In genomic region chr13:37854455-37855220, GRCm38 (mm10) we compare ENCODE assay signal across 8 mouse cellular contexts.
DNase-seq lines count a peak whose midpoint lies in the region; ATAC-seq and TF ChIP-seq lines count a peak whose summit lies in the region.

No protein-coding gene starts in this region.

- H3K4me3 ChIP-seq in MEL (ENCODE audit: control insufficient read depth in 1 of 2, insufficient read depth in 1 of 2, low read depth in 2 of 2, low read length in 2 of 2): peak overlapping the region; percentile 49 to 50
- H3K4me3 ChIP-seq in forebrain, postnatal 0 days (ENCODE audit: low read depth, low read length): peak overlapping the region; percentile 24; the same call in 1 of the 2 replicates
- H3K4me3 ChIP-seq in liver, embryonic 13.5 days (replicated peaks): peak overlapping the region; percentile 62
- peak overlapping the region; percentile 8; the same call in 1 of the 2 replicates for H3K4me3 ChIP-seq in stomach, embryonic 14.5 days (ENCODE audit: low read depth, low read length)

- ATAC-seq in forebrain, postnatal 0 days: no peak
- ATAC-seq in liver, embryonic 13.5 days (ENCODE audit: low read depth): no peak
- no peak for ATAC-seq in stomach, embryonic 14.5 days (ENCODE audit: insufficient number of reproducible peaks, insufficient read depth, low FRiP score, low read depth)

- peaks cover 0 to 46% of the 10 kb centered on the region in 2 experiments; a peak in 2 of 4 replicates for H3K36me3 ChIP-seq in MEL (ENCODE audit: control insufficient read depth in 1 of 2, insufficient read depth in 2 of 2, low read length in 2 of 2)
- H3K36me3 ChIP-seq in forebrain, postnatal 0 days (ENCODE audit: insufficient read depth): no peaks in the 10 kb centered on the region
- no peaks in the 10 kb centered on the region for H3K36me3 ChIP-seq in liver, embryonic 13.5 days
- no peaks in the 10 kb centered on the region for H3K36me3 ChIP-seq in stomach, embryonic 14.5 days (ENCODE audit: control insufficient read depth, insufficient read depth, low read length)

- no peaks in the 10 kb centered on the region for H3K27me3 ChIP-seq in MEL (ENCODE audit: control insufficient read depth in 1 of 2, insufficient read depth in 2 of 2, low read length in 2 of 2)
- H3K27me3 ChIP-seq in forebrain, postnatal 0 days (ENCODE audit: insufficient read depth, low read length): peaks cover 5% of the 10 kb centered on the region; the same call in 1 of the 2 replicates
- no peaks in the 10 kb centered on the region for H3K27me3 ChIP-seq in liver, embryonic 13.5 days
- no peaks in the 10 kb centered on the region for H3K27me3 ChIP-seq in stomach, embryonic 14.5 days (ENCODE audit: control insufficient read depth, insufficient read depth, low read length)

- TF ChIP-seq RAD21 in MEL (IDR thresholded peaks at IDR 0.05; ENCODE audit: low read depth, low read length): no peak

- H3K79me2 ChIP-seq in MEL (ENCODE audit: control insufficient read depth, insufficient read depth, low read length, poor library complexity): peaks cover 35% of the 10 kb centered on the region

- H3K27ac ChIP-seq in MEL (ENCODE audit: control insufficient read depth, low read depth, low read length): peak overlapping the region; percentile 95
- no peak overlapping the region for H3K27ac ChIP-seq in forebrain, postnatal 0 days (ENCODE audit: low read depth, low read length)
- peak overlapping the region; percentile 93 for H3K27ac ChIP-seq in liver, embryonic 13.5 days
- H3K27ac ChIP-seq in stomach, embryonic 14.5 days (ENCODE audit: low read length): peak overlapping the region; percentile 77

- peak; percentile 42 to 71 for TF ChIP-seq EP300 in MEL (IDR thresholded peaks at IDR 0.05; ENCODE audit: low read depth in 1 of 2, low read length in 2 of 2)

- peaks cover 38% of the 10 kb centered on the region in 2 experiments for H3K4me1 ChIP-seq in MEL (ENCODE audit: control insufficient read depth in 1 of 2, insufficient read depth in 2 of 2, low read length in 2 of 2)
- no peaks in the 10 kb centered on the region for H3K4me1 ChIP-seq in forebrain, postnatal 0 days (ENCODE audit: insufficient read depth)
- H3K4me1 ChIP-seq in liver, embryonic 13.5 days (replicated peaks): peaks cover 88% of the 10 kb centered on the region
- peaks cover 38% of the 10 kb centered on the region for H3K4me1 ChIP-seq in stomach, embryonic 14.5 days (ENCODE audit: control insufficient read depth, insufficient read depth, low read length)

- no peak for TF ChIP-seq CTCF in MEL (IDR thresholded peaks at IDR 0.05 in 2 of 3, conservative IDR thresholded peaks at IDR 0.05 in 1 of 3; ENCODE audit: control insufficient read depth in 1 of 3, insufficient read depth in 1 of 3, low read depth in 2 of 3, low read length in 3 of 3, poor library complexity in 1 of 3, severe bottlenecking in 1 of 3)
- no peak for TF ChIP-seq CTCF in forebrain, postnatal 0 days (IDR thresholded peaks at IDR 0.05; ENCODE audit: low read depth)

- peak overlapping the region; percentile 84 for H3K9ac ChIP-seq in MEL (ENCODE audit: control insufficient read depth, low read depth, low read length, poor library complexity, severe bottlenecking)
- H3K9ac ChIP-seq in forebrain, postnatal 0 days: no peak overlapping the region
- H3K9ac ChIP-seq in liver, embryonic 13.5 days: peak overlapping the region; percentile 81
- peak overlapping the region; percentile 21; the same call in 1 of the 2 replicates for H3K9ac ChIP-seq in stomach, embryonic 14.5 days (replicated peaks; ENCODE audit: low read depth, low read length)

- DNase-seq in embryo, embryonic 10.5 days (ENCODE audit: low spot score): peak; percentile 47
- DNase-seq in embryo, embryonic 9.5 days (ENCODE audit: extremely low spot score): no peak
- DNase-seq in MEL (ENCODE audit: low read depth, low spot score): peak; percentile 91
- no peak for DNase-seq in forebrain, postnatal 0 days
- DNase-seq in liver, embryonic 13.5 days: no peak
- DNase-seq in adrenal gland, postnatal 14 days: no peak
- no peak for DNase-seq in kidney, postnatal 14 days

- H3K4me2 ChIP-seq in forebrain, postnatal 0 days (ENCODE audit: low read depth): peak overlapping the region; percentile 41
- H3K4me2 ChIP-seq in liver, embryonic 13.5 days: peak overlapping the region; percentile 95
- H3K4me2 ChIP-seq in stomach, embryonic 14.5 days (replicated peaks; ENCODE audit: low read depth, low read length): peak overlapping the region; percentile 41

- 11% methylated on average over 14 of the region's 14 CpGs for WGBS in forebrain, postnatal 0 days
- WGBS in liver, embryonic 13.5 days (ENCODE audit: insufficient replicate concordance): 6% methylated on average over 14 of the region's 14 CpGs
- WGBS in stomach, embryonic 14.5 days: 33% methylated on average over 14 of the region's 14 CpGs

- no peaks in the 10 kb centered on the region for H3K9me3 ChIP-seq in MEL (replicated peaks; ENCODE audit: insufficient read depth, low read length)
- no peaks in the 10 kb centered on the region for H3K9me3 ChIP-seq in forebrain, postnatal 0 days (ENCODE audit: low read length)
- no peaks in the 10 kb centered on the region for H3K9me3 ChIP-seq in liver, embryonic 13.5 days (replicated peaks)
- no peaks in the 10 kb centered on the region for H3K9me3 ChIP-seq in stomach, embryonic 14.5 days (ENCODE audit: control insufficient read depth, low read depth, low read length)

- TF ChIP-seq POLR2A in MEL (IDR thresholded peaks at IDR 0.05; ENCODE audit: control insufficient read depth in 1 of 2, insufficient read depth in 1 of 2, low read depth in 1 of 2, low read length in 2 of 2, poor library complexity in 1 of 2): peak; percentile 35 to 85; a peak in 3 of 4 replicates

TF ChIP-seq in MEL, 35 proteins besides CTCF, POLR2A, EP300 and RAD21:
- TF ChIP-seq MAFK (IDR thresholded peaks at IDR 0.05; ENCODE audit: borderline replicate concordance, low read depth, low read length): 0 out of 2 replicates have a peak, but pooled peaks have one; percentile 18
- 0 out of 2 replicates have a peak, but pooled peaks have one; percentile 10 for TF ChIP-seq SMC3 (IDR thresholded peaks at IDR 0.05; ENCODE audit: low read depth, low read length)
- 0 out of 2 replicates have a peak, but pooled peaks have one; percentile 67 for TF ChIP-seq UBTF (IDR thresholded peaks at IDR 0.05; ENCODE audit: borderline replicate concordance, insufficient read depth, low read depth, low read length)
- peak; percentile 97 for TF ChIP-seq TBP (IDR thresholded peaks at IDR 0.05; ENCODE audit: low read depth, low read length)
- TF ChIP-seq POLR2AphosphoS5 (IDR thresholded peaks at IDR 0.05; ENCODE audit: borderline replicate concordance, low read depth, low read length): no peak
- no peak for TF ChIP-seq ZKSCAN1 (IDR thresholded peaks at IDR 0.05; ENCODE audit: low read depth, low read length)
- TF ChIP-seq POLR2AphosphoS2 (IDR thresholded peaks at IDR 0.05; ENCODE audit: low read length): peak; percentile 88
- peak; percentile 12; the same call in 1 of the 2 replicates for TF ChIP-seq MXI1 (IDR thresholded peaks at IDR 0.05; ENCODE audit: low read depth, low read length)
- TF ChIP-seq ZMIZ1 (IDR thresholded peaks at IDR 0.05; ENCODE audit: low read depth, low read length): peak; percentile 99
- TF ChIP-seq MYB (IDR thresholded peaks at IDR 0.05; ENCODE audit: low read depth, low read length): peak; percentile 94
- no peak for TF ChIP-seq BHLHE40 (IDR thresholded peaks at IDR 0.05; ENCODE audit: borderline replicate concordance, low read depth, low read length)
- no peak for TF ChIP-seq NRF1 (IDR thresholded peaks at IDR 0.05; ENCODE audit: insufficient read depth, low read depth, low read length, poor library complexity, severe bottlenecking)
- 0 out of 2 replicates have a peak, but pooled peaks have one; percentile 5 for TF ChIP-seq ELF1 (IDR thresholded peaks at IDR 0.05; ENCODE audit: low read depth, low read length)
- peak; percentile 25; the same call in 1 of the 2 replicates for TF ChIP-seq MYC (IDR thresholded peaks at IDR 0.05; ENCODE audit: low read depth, low read length)
- no peak for TF ChIP-seq GABPA (IDR thresholded peaks at IDR 0.05; ENCODE audit: low read depth, low read length)
- peak; percentile 78 for TF ChIP-seq SIN3A (IDR thresholded peaks at IDR 0.05; ENCODE audit: low read length)
- TF ChIP-seq CHD1 (IDR thresholded peaks at IDR 0.05; ENCODE audit: low read depth, low read length): peak; percentile 82
- TF ChIP-seq JUND (IDR thresholded peaks at IDR 0.05; ENCODE audit: low read depth, low read length): 0 out of 2 replicates have a peak, but pooled peaks have one; percentile 46
- peak; percentile 98 for TF ChIP-seq ZNF384 (IDR thresholded peaks at IDR 0.05; ENCODE audit: low read depth, low read length)
- 0 out of 2 replicates have a peak, but pooled peaks have one; percentile 25 for TF ChIP-seq HCFC1 (IDR thresholded peaks at IDR 0.05; ENCODE audit: low read depth, low read length)
- TF ChIP-seq E2F4 (IDR thresholded peaks at IDR 0.05; ENCODE audit: borderline replicate concordance, low read depth, low read length): peak; percentile 58; the same call in 1 of the 2 replicates
- TF ChIP-seq MAX (IDR thresholded peaks at IDR 0.05; ENCODE audit: low read length): peak; percentile 58; the same call in 1 of the 2 replicates
- no peak for TF ChIP-seq TAL1 (IDR thresholded peaks at IDR 0.05; ENCODE audit: low read length)
- no peak for TF ChIP-seq USF1 (IDR thresholded peaks at IDR 0.05; ENCODE audit: low read depth, low read length)
- TF ChIP-seq RCOR1 (IDR thresholded peaks at IDR 0.05; ENCODE audit: low read depth, low read length): peak; percentile 28
- no peak for TF ChIP-seq ZC3H11A (IDR thresholded peaks at IDR 0.05; ENCODE audit: low read depth, low read length)
- TF ChIP-seq TCF12 (IDR thresholded peaks at IDR 0.05; ENCODE audit: low read depth, low read length): no peak; the same call in none of the 2 replicates
- no peak; the same call in 1 of the 2 replicates for TF ChIP-seq ETS1 (IDR thresholded peaks at IDR 0.05; ENCODE audit: low read depth, low read length)
- TF ChIP-seq MAZ (IDR thresholded peaks at IDR 0.05; ENCODE audit: low read depth, low read length): peak; percentile 48
- TF ChIP-seq NELFE (IDR thresholded peaks at IDR 0.05; ENCODE audit: low read depth, low read length): peak; percentile 81
- TF ChIP-seq CHD2 (IDR thresholded peaks at IDR 0.05; ENCODE audit: low read length): no peak
- TF ChIP-seq KAT2A (conservative IDR thresholded peaks at IDR 0.05; ENCODE audit: low read depth, low read length): no peak; the same call in 1 of the 2 replicates
- TF ChIP-seq USF2 (IDR thresholded peaks at IDR 0.05; ENCODE audit: borderline replicate concordance in 1 of 2, insufficient read depth in 1 of 2, low read depth in 1 of 2, low read length in 2 of 2): 0 out of 4 replicates have a peak, but pooled peaks of 1 of the 2 experiments have one; percentile 34
TF ChIP-seq in MEL: peak in this region for 21.

Comparison
In these comparisons a context has a peak if more than half of its experiments do, and no peak if none do; other contexts are left out.
1. DNase-seq: peak in embryo, embryonic 10.5 days (single experiment) and MEL (single experiment); none in embryo, embryonic 9.5 days (single experiment), forebrain, postnatal 0 days (single experiment), liver, embryonic 13.5 days (single experiment), adrenal gland, postnatal 14 days (single experiment) and kidney, postnatal 14 days (single experiment).
2. H3K4me3 ChIP-seq: peak in every context shown above with its lines; median percentile 62 in liver, embryonic 13.5 days; 50 in MEL; 24 in forebrain, postnatal 0 days; 8 in stomach, embryonic 14.5 days.
3. H3K4me2 ChIP-seq: peak in every context shown above with its lines; median percentile 95 in liver, embryonic 13.5 days; 41 in forebrain, postnatal 0 days; 41 in stomach, embryonic 14.5 days.